Mouse (Mus musculus): Measurements from ENCODE around the gene Tex19.1.
A peak's percentile ranks its signal among the peaks of the same experiment; 100 is the strongest.

The Tex19.1 gene

GRCm38 (mm10) chr11:121143325-121144015, 2.5 kb upstream of the Tex19.1 start:
- DNase-seq (ENCODE audit: low spot score) = no peak

DNA sequence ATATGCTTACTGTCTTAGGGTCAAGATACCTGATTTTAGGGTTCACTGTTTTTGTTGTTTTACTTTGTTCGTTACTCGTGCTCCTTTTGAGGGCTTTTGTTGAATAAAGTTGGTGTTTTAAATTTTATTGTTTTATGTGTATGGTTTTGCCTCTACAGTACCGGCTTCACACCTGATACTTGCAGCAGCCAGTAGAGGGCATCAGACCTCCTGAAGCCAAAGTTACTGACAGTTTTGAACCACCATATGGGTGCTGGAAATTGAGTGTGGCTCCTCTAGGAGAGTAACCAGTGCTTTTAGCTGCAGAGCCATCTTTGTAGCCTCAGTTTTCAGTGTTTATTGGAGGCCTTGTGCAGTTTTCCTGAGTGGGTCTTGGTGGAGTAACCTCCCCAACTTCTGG, 2.2 kb downstream of the Tex19.1 start:
- DNase-seq (ENCODE audit: low spot score) = no peak

DNA sequence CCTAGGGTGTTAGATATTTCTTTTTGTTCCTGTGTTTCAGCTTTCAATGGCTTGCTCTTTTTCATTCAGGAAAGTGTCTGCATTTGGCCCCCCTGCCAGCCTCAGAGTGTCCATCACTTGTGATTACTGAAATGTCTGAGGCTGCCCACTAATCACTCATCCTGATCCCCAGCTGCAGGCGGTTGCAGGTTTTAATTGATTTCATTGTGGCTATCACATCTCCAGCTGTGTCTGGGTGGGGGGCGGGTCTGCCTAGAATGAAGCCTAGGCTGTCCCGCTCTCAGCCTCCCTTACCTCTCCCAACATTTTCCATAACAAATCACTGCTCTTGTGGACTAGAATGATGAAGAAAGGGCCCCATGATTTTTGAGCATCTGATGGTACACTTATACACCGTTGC, 8.3 kb downstream of the Tex19.1 start:
- DNase-seq (ENCODE audit: low spot score) = no peak

DNA sequence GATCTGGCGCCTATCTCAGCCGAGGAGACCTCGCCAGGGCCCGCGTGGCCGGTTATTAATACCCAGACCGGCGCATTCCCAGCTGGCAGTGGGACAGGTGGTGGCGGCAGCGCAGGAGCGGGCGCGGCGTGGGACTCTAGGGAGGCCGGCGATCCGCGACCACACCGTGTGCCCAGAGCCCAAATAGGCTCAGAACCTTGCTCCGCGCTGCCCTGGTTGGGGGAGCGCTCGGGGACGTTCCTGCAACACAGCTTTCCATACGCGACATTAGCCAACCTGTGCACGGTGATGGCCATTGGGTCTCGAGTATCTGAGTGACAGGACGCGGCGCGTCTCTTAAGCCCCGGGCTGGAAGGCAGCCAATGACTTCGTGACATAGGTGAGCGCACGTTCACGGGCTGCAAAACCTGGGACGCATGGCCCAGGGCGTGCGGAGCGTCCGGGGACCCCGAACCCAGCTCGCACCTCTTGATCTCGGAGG, 10.5 kb downstream of the Tex19.1 start:
- no peak for DNase-seq (ENCODE audit: low spot score)

- no peak for DNase-seq (ENCODE audit: low spot score)
Observed at GRCm38 (mm10) chr11:121159971-121160370, 14.0 kb downstream of the Tex19.1 start, which contains the start of gene Uts2r. Gene Uts2r, plus strand, starts transcription at chr11:121160271.

DNA sequence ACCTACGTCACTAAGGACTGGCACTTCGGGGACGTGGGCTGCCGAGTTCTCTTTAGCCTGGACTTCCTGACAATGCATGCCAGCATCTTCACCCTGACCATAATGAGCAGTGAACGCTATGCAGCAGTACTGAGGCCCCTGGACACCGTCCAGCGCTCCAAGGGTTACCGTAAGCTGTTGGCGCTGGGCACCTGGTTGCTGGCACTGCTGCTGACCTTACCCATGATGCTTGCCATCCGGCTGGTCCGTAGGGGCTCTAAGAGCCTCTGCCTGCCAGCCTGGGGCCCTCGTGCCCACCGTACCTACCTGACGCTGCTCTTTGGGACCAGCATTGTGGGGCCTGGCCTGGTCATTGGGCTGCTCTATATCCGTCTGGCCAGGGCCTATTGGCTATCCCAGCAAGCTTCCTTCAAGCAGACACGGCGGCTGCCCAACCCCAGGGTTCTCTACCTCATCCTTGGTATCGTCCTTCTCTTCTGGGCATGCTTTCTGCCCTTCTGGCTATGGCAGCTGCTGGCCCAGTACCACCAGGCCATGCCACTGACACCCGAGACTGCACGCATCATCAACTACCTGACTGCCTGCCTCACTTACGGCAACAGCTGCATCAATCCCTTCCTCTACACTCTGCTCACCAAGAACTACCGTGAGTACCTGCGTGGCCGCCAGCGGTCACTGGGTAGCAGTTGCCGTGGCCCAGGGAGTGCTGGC, 14.8 kb downstream of the Tex19.1 start:
- DNase-seq (ENCODE audit: low spot score) = no peak

- DNase-seq (ENCODE audit: low spot score) = no peak
Observed at GRCm38 (mm10) chr11:121163751-121164150, 17.8 kb downstream of the Tex19.1 start.

GRCm38 (mm10) chr11:121173203-121173602, 27.3 kb downstream of the Tex19.1 start:
- DNase-seq (ENCODE audit: low spot score) = no peak

- no peak for DNase-seq (ENCODE audit: low spot score)
Observed at GRCm38 (mm10) chr11:121174234-121174633, 28.3 kb downstream of the Tex19.1 start.

GRCm38 (mm10) chr11:121176285-121177270, 30.6 kb downstream of the Tex19.1 start:
- DNase-seq (ENCODE audit: low spot score) = peak; percentile 62

DNA sequence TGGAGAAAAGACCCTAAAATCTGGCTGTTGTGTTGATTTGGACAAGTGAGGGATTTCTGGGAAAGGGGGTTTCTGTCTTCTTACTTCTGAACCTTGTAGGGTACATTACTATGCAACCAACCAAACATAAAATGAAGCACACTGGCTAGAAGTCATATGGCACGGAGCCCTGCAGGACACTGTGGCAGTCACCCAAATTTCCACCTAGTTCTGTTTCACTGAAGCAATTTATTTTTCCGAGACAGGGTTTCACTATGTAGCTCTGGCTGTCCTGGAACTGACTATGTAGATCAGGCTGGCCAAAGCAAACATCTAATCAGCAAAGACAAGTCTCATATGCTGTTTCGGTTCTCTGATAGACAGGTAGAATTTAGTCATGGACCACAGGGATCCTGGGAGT, 43.7 kb downstream of the Tex19.1 start:
- no peak for DNase-seq (ENCODE audit: low spot score)

GRCm38 (mm10) chr11:121192742-121193141, 46.8 kb downstream of the Tex19.1 start:
- DNase-seq (ENCODE audit: low spot score) = no peak

- no peak for DNase-seq (ENCODE audit: low spot score)
Observed at GRCm38 (mm10) chr11:121193415-121193814, 47.5 kb downstream of the Tex19.1 start.

Measured in c-Kit-positive CD71-positive TER-119-positive erythroid progenitor cells, embryonic 14.5 days (primary cell).